Mouse (Mus musculus) E14TG2a.4 (cell line): ENCODE measurements around the gene Smim24.

Source experiments
- H3K27me3 ChIP-seq: 2 replicates; pipeline ENCODE4 v1.6.1; 2014; ENCODE audit warnings: low read length, control low read depth; ENCODE audit not compliant: insufficient read depth
- H3K36me3 ChIP-seq: 2 replicates; pipeline ENCODE4 v1.6.1; 2014; ENCODE audit warnings: low read length, control low read depth; ENCODE audit not compliant: insufficient read depth
- H3K4me1 ChIP-seq: replicated peaks from 2 replicates; pipeline ENCODE4 v1.6.1; 2014; ENCODE audit warnings: low read depth, low read length, control low read depth
- H3K4me3 ChIP-seq: replicated peaks from 2 replicates; pipeline ENCODE4 v1.5.1; 2014; ENCODE audit warnings: mild to moderate bottlenecking, low read length
- H3K9me3 ChIP-seq: 2 replicates; pipeline ENCODE4 v1.6.1; 2014; ENCODE audit warnings: low read length, control low read depth
- CTCF ChIP-seq: conservative IDR thresholded peaks from 2 replicates; pipeline ENCODE4 v1.5.1; 2014; ENCODE audit warnings: low read length
- NANOG ChIP-seq: IDR thresholded peaks from 2 replicates; pipeline ENCODE4 v1.6.1; 2014; ENCODE audit warnings: borderline replicate concordance, low read length, mixed read lengths
- POU5F1 ChIP-seq: IDR thresholded peaks from 2 replicates; pipeline ENCODE4 v1.6.1; 2014; ENCODE audit warnings: low read length, borderline replicate concordance

Gene Smim24

DNA sequence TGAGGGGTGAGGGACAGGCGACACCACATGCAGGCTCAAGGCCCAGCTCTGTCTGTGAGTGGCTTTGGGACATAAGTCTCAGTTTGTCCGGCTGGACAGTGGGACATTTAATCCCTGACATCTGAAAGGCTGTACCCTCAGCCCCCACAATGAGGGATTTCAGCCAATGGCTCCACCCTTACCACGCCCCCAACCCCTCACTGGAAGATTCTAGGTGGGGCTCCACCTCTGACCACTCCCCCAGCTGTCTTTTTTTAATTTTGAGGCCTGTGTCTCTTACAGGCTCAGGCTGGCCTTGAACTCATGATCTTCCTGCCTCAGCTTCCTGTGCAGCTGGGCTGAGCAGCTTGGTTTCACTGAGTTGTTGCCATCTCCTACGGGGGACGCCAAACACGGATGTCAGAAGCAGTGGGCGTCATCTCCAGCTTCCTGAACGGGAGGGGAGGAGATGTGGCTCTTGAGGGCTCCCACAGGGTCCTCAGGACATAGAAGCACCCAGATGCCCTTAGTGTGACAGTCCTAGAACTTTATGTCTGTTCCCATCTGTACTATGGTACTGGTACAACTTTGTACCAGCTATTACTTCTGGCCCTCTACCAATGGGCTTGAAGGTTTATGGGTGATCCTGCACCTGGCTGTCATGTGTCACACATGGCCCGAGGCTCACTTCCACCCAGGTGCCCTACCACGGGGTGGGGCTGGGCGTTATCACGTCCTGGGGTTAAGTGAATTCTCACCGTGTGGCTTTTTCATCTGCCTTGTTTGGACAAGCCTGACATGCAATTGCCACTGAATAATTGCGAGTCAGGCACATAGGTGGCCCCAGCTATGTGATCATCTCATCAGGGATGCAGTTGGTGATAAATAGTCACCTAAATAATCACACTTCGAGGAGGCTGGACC, 41.8 kb downstream of the Smim24 start:
- Histone ChIP-seq H3K36me3 (no peaks in the 10 kb centered on the region), H3K4me3 (no peak overlapping the region), H3K9me3 (no peaks in the 10 kb centered on the region), H3K4me1 (peaks cover 40% of the 10 kb centered on the region), H3K27me3 (peaks cover 20% of the 10 kb centered on the region)
- TF ChIP-seq CTCF (no peak), POU5F1 (no peak), NANOG (no peak)

- Histone ChIP-seq H3K9me3 (no peaks in the 10 kb centered on the region), H3K4me3 (no peak overlapping the region)
Observed at GRCm38 (mm10) chr10:81435436-81435835, 42.6 kb downstream of the Smim24 start.

GRCm38 (mm10) chr10:81441019-81441418, 48.2 kb downstream of the Smim24 start:
- Histone ChIP-seq H3K4me3 (no peak overlapping the region), H3K4me1 (no peaks in the 10 kb centered on the region)
- TF ChIP-seq CTCF, result peak; percentile 30
- no peak for TF ChIP-seq POU5F1

More at GRCm38 (mm10) chr10:81435436-81435835, 42.6 kb downstream of the Smim24 start:
- H3K27me3 ChIP-seq, result peaks cover 24% of the 10 kb centered on the region
- TF ChIP-seq CTCF (no peak), NANOG (no peak), POU5F1 (no peak)
- H3K36me3 ChIP-seq, result no peaks in the 10 kb centered on the region
- peaks cover 38% of the 10 kb centered on the region for H3K4me1 ChIP-seq

More at GRCm38 (mm10) chr10:81441019-81441418, 48.2 kb downstream of the Smim24 start:
- Histone ChIP-seq H3K36me3 (no peaks in the 10 kb centered on the region), H3K27me3 (peaks cover 16% of the 10 kb centered on the region), H3K9me3 (no peaks in the 10 kb centered on the region)
